Mouse (Mus musculus) myocyte (in vitro differentiated cells): Measurements from ENCODE around the gene Fezf1.

Source experiments
- MYOD1 ChIP-seq, 3 experiments: IDR thresholded peaks; one replicate each; pipeline ENCODE4 v1.6.1; 2011; ENCODE audit warnings: control low read depth in 2 of 3, low read depth in 2 of 3, mild to moderate bottlenecking in 2 of 3, moderate library complexity in 1 of 3; ENCODE audit not compliant: insufficient read length in 2 of 3, control insufficient read depth in 1 of 3
- MYOG ChIP-seq, 3 experiments: IDR thresholded peaks; one replicate each; pipeline ENCODE4 v1.6.1; 2011; ENCODE audit warnings: control low read depth in 2 of 3, low read depth in 2 of 3, mild to moderate bottlenecking in 2 of 3; ENCODE audit not compliant: insufficient read length in 2 of 3, control insufficient read depth in 1 of 3, insufficient read depth in 1 of 3
- POLR2A ChIP-seq: IDR thresholded peaks from one replicate; pipeline ENCODE4 v1.6.1; 2011; ENCODE audit warnings: low read depth, mild to moderate bottlenecking, control low read depth, moderate library complexity; ENCODE audit not compliant: insufficient read length
- REST ChIP-seq: IDR thresholded peaks from one replicate; pipeline ENCODE4 v1.6.1; 2011; ENCODE audit warnings: mild to moderate bottlenecking, control low read depth, moderate library complexity; ENCODE audit not compliant: insufficient read depth, insufficient read length
- SRF ChIP-seq: IDR thresholded peaks from one replicate; pipeline ENCODE4 v1.6.1; 2011; ENCODE audit warnings: low read depth; ENCODE audit not compliant: control insufficient read depth, insufficient read length
- TCF3 ChIP-seq: IDR thresholded peaks from one replicate; pipeline ENCODE4 v1.6.1; 2011; ENCODE audit warnings: low read depth, control low read depth; ENCODE audit not compliant: insufficient read length
- USF1 ChIP-seq: IDR thresholded peaks from one replicate; pipeline ENCODE4 v1.6.1; 2011; ENCODE audit warnings: low read depth, mild to moderate bottlenecking, control low read depth, moderate library complexity

DNA sequence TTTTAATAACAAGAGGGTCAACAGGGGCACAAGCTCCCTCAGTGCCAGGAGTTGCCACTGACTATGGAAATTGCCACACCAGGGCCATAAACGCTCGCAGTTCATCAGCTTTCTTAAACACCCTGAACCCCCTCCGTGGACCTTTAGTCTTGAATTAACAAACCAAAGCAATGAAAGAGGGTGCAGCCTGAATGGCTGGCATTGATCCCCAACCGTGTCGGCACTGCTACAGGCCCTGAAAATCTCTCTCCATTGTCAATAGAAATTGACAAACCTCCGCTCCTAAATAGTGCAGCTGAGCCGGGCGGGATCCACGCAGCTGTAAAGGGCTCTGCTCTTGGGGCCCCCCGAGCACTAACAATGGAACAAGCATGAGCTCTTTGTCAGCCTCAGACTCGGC lies 24.8 kb upstream of the Fezf1 start:
- TF ChIP-seq USF1: no peak
- TF ChIP-seq POLR2A: no peak
- no peak for TF ChIP-seq SRF
- TF ChIP-seq TCF3: no peak
- TF ChIP-seq MYOG (IDR thresholded peaks at IDR 0.05; ENCODE audit: control insufficient read depth in 1 of 3, insufficient read depth in 1 of 3, insufficient read length in 2 of 3, low read depth in 2 of 3): no peak
- no peak for TF ChIP-seq REST
- no peak for TF ChIP-seq MYOD1 (IDR thresholded peaks at IDR 0.05; ENCODE audit: control insufficient read depth in 1 of 3, insufficient read length in 2 of 3, low read depth in 2 of 3)
